Mouse (Mus musculus) retina, embryonic 14.5 days (tissue): ENCODE measurements at regions not wholly inside any gene's neighbourhood (a gene's known extent, or its start where the extent isn't known, plus 50 kb on each side); places are given as distances from the start of the nearest gene placed in this dataset.

Experiments used
- DNase-seq: peaks from one replicate; pipeline ENCODE4 v3.0.0-alpha.2; 2015; ENCODE audit warnings: low spot score

DNA sequence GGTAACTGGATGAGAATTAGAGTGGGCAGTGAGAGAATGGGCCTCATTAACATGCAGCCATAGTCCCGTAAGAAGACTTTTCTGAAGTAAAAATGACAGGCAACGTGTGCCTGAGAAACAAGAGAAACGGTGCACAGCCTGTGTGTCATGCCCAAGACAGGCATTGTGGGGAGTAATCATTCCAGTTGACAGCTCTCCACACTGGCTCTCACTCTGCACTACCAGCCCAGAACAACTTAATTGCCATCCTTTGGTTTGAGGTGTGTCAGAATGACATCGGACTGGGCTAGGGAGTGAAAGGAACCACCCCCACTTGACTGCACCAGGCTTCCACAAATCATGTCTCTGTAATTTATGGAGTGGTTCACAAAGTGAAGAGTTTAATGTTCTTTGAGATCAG, 1104.9 kb downstream of the Pcdh7 start:
- peak; percentile 22 for DNase-seq

GRCm38 (mm10) chr5:58825970-58826369, 1108.2 kb downstream of the Pcdh7 start:
- DNase-seq: peak; percentile 61

- DNase-seq: peak; percentile 94
These were observed 1129.2 kb downstream of the Pcdh7 start for GRCm38 (mm10) chr5:58847001-58847400.

- DNase-seq: peak; percentile 60
These were observed 1140.2 kb downstream of the Pcdh7 start for GRCm38 (mm10) chr5:58858016-58858415.

GRCm38 (mm10) chr5:58893493-58893892, 1175.7 kb downstream of the Pcdh7 start:
- no peak for DNase-seq

DNA sequence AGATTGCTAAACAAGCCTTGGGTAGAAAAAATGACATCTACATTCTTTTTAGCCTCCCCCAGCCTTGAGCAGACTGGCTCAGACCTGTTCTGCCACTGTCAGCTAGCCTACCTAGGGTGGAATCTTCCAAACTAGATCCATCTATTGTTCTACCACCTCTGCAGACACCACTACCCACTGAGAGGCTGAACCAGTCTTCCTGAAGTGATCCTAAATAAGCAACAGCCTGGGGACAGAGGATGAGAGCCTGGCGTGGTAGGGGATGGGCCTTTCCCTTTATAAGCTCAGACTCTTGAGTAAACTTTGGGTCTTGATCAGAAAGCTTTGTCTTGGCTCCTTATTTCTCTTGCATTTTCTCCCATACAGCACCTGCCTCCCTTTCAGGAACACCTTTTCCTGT, 1223.7 kb downstream of the Pcdh7 start:
- DNase-seq: no peak

- DNase-seq: no peak
These were observed 1257.5 kb downstream of the Pcdh7 start for GRCm38 (mm10) chr5:58975268-58975667.

DNA sequence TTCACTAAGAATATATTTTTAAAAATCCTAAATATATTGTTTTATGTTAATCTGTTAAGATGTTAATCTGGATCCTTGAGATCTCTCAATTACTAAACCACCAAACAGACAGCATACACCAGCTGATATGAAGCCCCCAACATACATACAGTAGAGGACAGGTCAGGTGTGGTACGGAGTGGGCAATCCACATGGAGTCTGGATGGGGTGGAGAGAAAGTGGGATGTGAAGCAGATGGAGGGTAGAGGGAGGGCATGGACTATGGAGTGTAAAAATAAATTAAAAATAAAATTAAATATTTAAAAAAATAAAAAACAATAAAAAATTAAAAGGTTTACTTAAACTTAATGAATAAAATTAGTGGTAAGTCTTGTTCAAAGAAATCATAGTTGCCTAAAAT, 1270.0 kb downstream of the Pcdh7 start:
- DNase-seq: no peak
